In the genomic region with DNA sequence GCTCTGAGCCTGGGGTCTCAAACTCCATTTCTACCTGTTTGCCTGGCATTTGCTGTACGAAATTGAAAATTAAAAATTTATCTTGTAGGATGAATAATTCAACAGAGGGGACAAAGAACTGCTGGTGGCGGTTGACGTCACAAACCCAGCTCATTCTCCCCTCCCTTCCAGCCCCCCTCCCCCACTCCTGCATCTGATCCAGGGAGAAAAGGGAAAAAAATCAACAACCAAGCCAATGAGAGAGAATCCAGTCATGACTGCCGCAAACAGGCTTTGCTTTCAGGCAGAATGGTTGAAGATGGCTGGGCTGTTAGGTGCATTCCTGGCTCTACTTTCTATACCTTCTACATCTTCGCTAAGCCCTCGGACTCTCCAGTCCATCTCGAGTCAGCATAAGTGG, we compare ENCODE assay signal across 20 mouse cellular contexts. TPM values are rescaled to one million over a fixed set of nuclear protein-coding genes. Genes with fewer than 3 reads are reported as not detected.
"Had no signal": no experiment of that assay in that cellular context is flagged by ENCODE, and none has a peak within 500 bp of the region (broad histone marks: within the 10 kb centered on the region; RNA-seq: fewer than 3 reads in every experiment).

No protein-coding gene starts in this region.

- H3K27ac ChIP-seq: layer of hippocampus, adult 2 months; limb, embryonic 13.5 days; liver, embryonic 14.5 days; stomach, embryonic 15.5 days had no signal

- H3K9me3 ChIP-seq: limb, embryonic 13.5 days; stomach, embryonic 15.5 days had no signal

- H3K4me2 ChIP-seq: limb, embryonic 13.5 days; stomach, embryonic 15.5 days had no signal

- H3K27me3 ChIP-seq: limb, embryonic 13.5 days; stomach, embryonic 15.5 days had no signal

- H3K4me3 ChIP-seq: layer of hippocampus, adult 2 months; limb, embryonic 13.5 days; stomach, embryonic 15.5 days had no signal

- DNase-seq: kidney, adult 11 months; kidney, adult 9 months; kidney, postnatal 10 days; kidney, postnatal 4 days; lung, adult 18-20 months; right cerebral cortex, postnatal 14 days; thymus, postnatal 4 days had no signal

- H3K9ac ChIP-seq: limb, embryonic 13.5 days; liver, embryonic 14.5 days; stomach, embryonic 15.5 days had no signal

- H3K36me3 ChIP-seq: limb, embryonic 13.5 days; stomach, embryonic 15.5 days had no signal

RNA-seq across cellular contexts. Expression of a gene that starts 6.1 kb away (rescaled TPM):
- total RNA-seq: layer of hippocampus, adult 2 months; layer of hippocampus, postnatal 10 days; left cerebral cortex, postnatal 36 days; liver, adult 2 months; megakaryocyte-erythroid progenitor cell, adult 5-6 weeks; monocyte, adult 5-6 weeks; neutrophil, adult 5-6 weeks had no signal
- polyA plus RNA-seq: intestine, embryonic 14.5 days; limb, embryonic 13.5 days; liver, adult 2 months; liver, embryonic 14.5 days; lung, embryonic 16.5 days; spleen, adult 2 months; stomach, embryonic 15.5 days had no signal
